Mouse (Mus musculus) NIH3T3 (cell line): ENCODE data around the gene Pgm3.

ENCODE experiments used
- DNase-seq: peaks from one replicate; pipeline ENCODE4 v3.0.0-alpha.2; 2012; ENCODE audit warnings: low read depth

Pgm3 gene

GRCm38 (mm10) chr9:86569314-86569910 lies 2.2 kb downstream of the Pgm3 start:
- no peak for DNase-seq

- DNase-seq = no peak
Measured at GRCm38 (mm10) chr9:86560543-86560942, 11.1 kb downstream of the Pgm3 start.

GRCm38 (mm10) chr9:86554641-86555040 lies 17.0 kb downstream of the Pgm3 start:
- no peak for DNase-seq

- DNase-seq = no peak
Measured at GRCm38 (mm10) chr9:86553886-86554285, 17.8 kb downstream of the Pgm3 start.

GRCm38 (mm10) chr9:86550717-86551116 lies 20.9 kb downstream of the Pgm3 start:
- no peak for DNase-seq

- DNase-seq = no peak
Measured at GRCm38 (mm10) chr9:86549637-86550162, 21.9 kb downstream of the Pgm3 start.

- DNase-seq = no peak
Measured at GRCm38 (mm10) chr9:86544559-86544958, 27.1 kb downstream of the Pgm3 start.

GRCm38 (mm10) chr9:86543451-86543850 lies 28.2 kb downstream of the Pgm3 start:
- no peak for DNase-seq

- DNase-seq = no peak
Measured at GRCm38 (mm10) chr9:86534071-86534470, 37.6 kb downstream of the Pgm3 start.

GRCm38 (mm10) chr9:86525600-86525999 lies 46.0 kb downstream of the Pgm3 start:
- DNase-seq = no peak

- no peak for DNase-seq
Measured at GRCm38 (mm10) chr9:86522335-86522734, 49.3 kb downstream of the Pgm3 start.

GRCm38 (mm10) chr9:86514798-86515197 lies 56.8 kb downstream of the Pgm3 start:
- no peak for DNase-seq

GRCm38 (mm10) chr9:86514390-86514789 lies 57.3 kb downstream of the Pgm3 start:
- no peak for DNase-seq

GRCm38 (mm10) chr9:86513733-86514132 lies 57.9 kb downstream of the Pgm3 start:
- no peak for DNase-seq

GRCm38 (mm10) chr9:86507437-86507836 lies 64.2 kb downstream of the Pgm3 start:
- DNase-seq = no peak
